Mouse (Mus musculus): Measurements from ENCODE around the gene Jmjd8.

GRCm38 (mm10) chr17:25834595-25835222 is 6.0 kb downstream of the Jmjd8 start:
- TF ChIP-seq POLR2A (IDR thresholded peaks at IDR 0.05; ENCODE audit: low read depth, low read length) (no peak), CTCF (IDR thresholded peaks at IDR 0.05; ENCODE audit: extremely low read depth, insufficient read length, insufficient replicate concordance, low read depth, low read length) (no peak)

All from small intestine, adult 2 months (tissue).